Mouse (Mus musculus): ENCODE results near the gene Tmem104. TPM values are rescaled to one million over a fixed set of nuclear protein-coding genes. Genes with fewer than 3 reads are reported as not detected.
A peak's percentile ranks its signal among the peaks of the same experiment; 100 is the strongest.

Tmem104 gene
- polyA plus RNA-seq, 1 experiment = 10.4 TPM

- DNase-seq (ENCODE audit: extremely low spot score in 1 of 2, low spot score in 1 of 2) = no peak
Measured at GRCm38 (mm10) chr11:115275954-115276353, 88.7 kb downstream of the Tmem104 start.

GRCm38 (mm10) chr11:115276780-115277603, 89.7 kb downstream of the Tmem104 start, which contains the start of gene Fdxr:
Gene Fdxr (minus strand): TSS chr11:115277050.
- DNase-seq (ENCODE audit: extremely low spot score in 1 of 2, low spot score in 1 of 2) = peak; percentile 99 to 100

- DNase-seq (ENCODE audit: extremely low spot score in 1 of 2, low spot score in 1 of 2) = no peak
Measured at GRCm38 (mm10) chr11:115277604-115277975, 90.3 kb downstream of the Tmem104 start.

GRCm38 (mm10) chr11:115278176-115278575, 90.9 kb downstream of the Tmem104 start:
- DNase-seq (ENCODE audit: extremely low spot score in 1 of 2, low spot score in 1 of 2) = no peak

- no peak for DNase-seq (ENCODE audit: extremely low spot score in 1 of 2, low spot score in 1 of 2)
Measured at GRCm38 (mm10) chr11:115279726-115280125, 92.4 kb downstream of the Tmem104 start.

GRCm38 (mm10) chr11:115282295-115282694, 95.0 kb downstream of the Tmem104 start:
- DNase-seq (ENCODE audit: extremely low spot score in 1 of 2, low spot score in 1 of 2) = peak in 1 of 2 experiments; percentile 33

GRCm38 (mm10) chr11:115282723-115283485, 95.6 kb downstream of the Tmem104 start:
- peak in 1 of 2 experiments; percentile 42 for DNase-seq (ENCODE audit: extremely low spot score in 1 of 2, low spot score in 1 of 2)

GRCm38 (mm10) chr11:115283486-115283765, 96.1 kb downstream of the Tmem104 start:
- DNase-seq (ENCODE audit: extremely low spot score in 1 of 2, low spot score in 1 of 2) = no peak

GRCm38 (mm10) chr11:115283891-115284620, 96.8 kb downstream of the Tmem104 start:
- no peak for DNase-seq (ENCODE audit: extremely low spot score in 1 of 2, low spot score in 1 of 2)

GRCm38 (mm10) chr11:115285282-115285681, 98.0 kb downstream of the Tmem104 start:
- no peak for DNase-seq (ENCODE audit: extremely low spot score in 1 of 2, low spot score in 1 of 2)

GRCm38 (mm10) chr11:115286201-115286993, 99.1 kb downstream of the Tmem104 start:
- DNase-seq (ENCODE audit: extremely low spot score in 1 of 2, low spot score in 1 of 2) = peak in 1 of 2 experiments; percentile 48

GRCm38 (mm10) chr11:115287386-115287785, 100.1 kb downstream of the Tmem104 start:
- no peak for DNase-seq (ENCODE audit: extremely low spot score in 1 of 2, low spot score in 1 of 2)

GRCm38 (mm10) chr11:115288305-115288704, 101.0 kb downstream of the Tmem104 start:
- DNase-seq (ENCODE audit: extremely low spot score in 1 of 2, low spot score in 1 of 2) = no peak

GRCm38 (mm10) chr11:115289885-115290284, 102.6 kb downstream of the Tmem104 start:
- DNase-seq (ENCODE audit: extremely low spot score in 1 of 2, low spot score in 1 of 2) = no peak

- DNase-seq (ENCODE audit: extremely low spot score in 1 of 2, low spot score in 1 of 2) = no peak
Measured at GRCm38 (mm10) chr11:115290314-115290713, 103.0 kb downstream of the Tmem104 start.

GRCm38 (mm10) chr11:115290919-115291318, 103.6 kb downstream of the Tmem104 start:
- DNase-seq (ENCODE audit: extremely low spot score in 1 of 2, low spot score in 1 of 2) = peak in 1 of 2 experiments; percentile 41

GRCm38 (mm10) chr11:115291503-115291902, 104.2 kb downstream of the Tmem104 start:
- DNase-seq (ENCODE audit: extremely low spot score in 1 of 2, low spot score in 1 of 2) = no peak

GRCm38 (mm10) chr11:115292631-115293375, 105.5 kb downstream of the Tmem104 start:
- DNase-seq (ENCODE audit: extremely low spot score in 1 of 2, low spot score in 1 of 2) = no peak

GRCm38 (mm10) chr11:115295939-115296338, 108.7 kb downstream of the Tmem104 start:
- DNase-seq (ENCODE audit: extremely low spot score in 1 of 2, low spot score in 1 of 2) = no peak
